8 mouse cellular contexts compared by ENCODE assay signal in genomic region chr1:87621146-87621857, GRCm38 (mm10). TPM values are rescaled to one million over a fixed set of nuclear protein-coding genes. Genes with fewer than 3 reads are reported as not detected.
DNase-seq lines count a peak whose midpoint lies in the region; ATAC-seq and TF ChIP-seq lines count a peak whose summit lies in the region.

No protein-coding gene starts in this region.

- H3K27ac ChIP-seq in MEL (ENCODE audit: control insufficient read depth, low read depth, low read length) (peak overlapping the region; percentile 97), macrophage (peak overlapping the region; percentile 100)
- H3K27ac ChIP-seq in heart, embryonic 14.5 days (replicated peaks in 1 of 2; ENCODE audit: control insufficient read depth in 1 of 2, insufficient read depth in 1 of 2, low read depth in 2 of 2, low read length in 2 of 2), result 0 out of 4 replicates have a peak overlapping the region, but pooled peaks of 1 of the 2 experiments have one; percentile 65

- no peak for TF ChIP-seq POLR2A in MEL (IDR thresholded peaks at IDR 0.05; ENCODE audit: control insufficient read depth in 1 of 2, insufficient read depth in 1 of 2, low read depth in 1 of 2, low read length in 2 of 2, poor library complexity in 1 of 2)

- 72% methylated on average over 9 of the region's 9 CpGs for WGBS in heart, embryonic 14.5 days
- 2% methylated on average over 9 of the region's 9 CpGs for WGBS in macrophage (ENCODE audit: missing documents)

- H3K9ac ChIP-seq in MEL (ENCODE audit: control insufficient read depth, low read depth, low read length, poor library complexity, severe bottlenecking), result peak overlapping the region; percentile 92
- peak overlapping the region; percentile 55 for H3K9ac ChIP-seq in heart, embryonic 14.5 days (ENCODE audit: low read length)

- H3K9me3 ChIP-seq in MEL (replicated peaks; ENCODE audit: insufficient read depth, low read length), result no peaks in the 10 kb centered on the region
- H3K9me3 ChIP-seq in heart, embryonic 14.5 days (ENCODE audit: control insufficient read depth, low read length), result no peaks in the 10 kb centered on the region

- H3K27me3 ChIP-seq in MEL (ENCODE audit: control insufficient read depth in 1 of 2, insufficient read depth in 2 of 2, low read length in 2 of 2), result no peaks in the 10 kb centered on the region
- no peaks in the 10 kb centered on the region for H3K27me3 ChIP-seq in heart, embryonic 14.5 days (ENCODE audit: control insufficient read depth, insufficient read depth, low read length)

- H3K4me3 ChIP-seq in MEL (ENCODE audit: control insufficient read depth in 1 of 2, insufficient read depth in 1 of 2, low read depth in 2 of 2, low read length in 2 of 2) (peak overlapping the region; percentile 81 to 85), macrophage (ENCODE audit: inconsistent target) (peak overlapping the region; percentile 80)
- H3K4me3 ChIP-seq in heart, embryonic 14.5 days (ENCODE audit: control insufficient read depth in 1 of 2, insufficient read depth in 1 of 2, low read depth in 1 of 2, low read length in 2 of 2), result peak overlapping the region; percentile 36 to 46; a peak in 3 of 4 replicates

- no peak for TF ChIP-seq CTCF in MEL (IDR thresholded peaks at IDR 0.05 in 2 of 3, conservative IDR thresholded peaks at IDR 0.05 in 1 of 3; ENCODE audit: control insufficient read depth in 1 of 3, insufficient read depth in 1 of 3, low read depth in 2 of 3, low read length in 3 of 3, poor library complexity in 1 of 3, severe bottlenecking in 1 of 3)

- TF ChIP-seq EP300 in MEL (IDR thresholded peaks at IDR 0.05; ENCODE audit: low read depth in 1 of 2, low read length in 2 of 2), result peak; percentile 11 to 44; a peak in 3 of 4 replicates

- H3K4me2 ChIP-seq in heart, embryonic 14.5 days (ENCODE audit: low read length), result peak overlapping the region; percentile 57

- H3K79me2 ChIP-seq in MEL (ENCODE audit: control insufficient read depth, insufficient read depth, low read length, poor library complexity) (peaks cover 50% of the 10 kb centered on the region), macrophage (ENCODE audit: inconsistent target) (peaks cover 60% of the 10 kb centered on the region)

- ATAC-seq in heart, embryonic 14.5 days (ENCODE audit: insufficient number of reproducible peaks, insufficient read depth, low FRiP score, low read depth), result no peak

- no peak for TF ChIP-seq RAD21 in MEL (IDR thresholded peaks at IDR 0.05; ENCODE audit: low read depth, low read length)

- H3K4me1 ChIP-seq in MEL (ENCODE audit: control insufficient read depth in 1 of 2, insufficient read depth in 2 of 2, low read length in 2 of 2), result peaks cover 29 to 51% of the 10 kb centered on the region in 2 experiments
- peaks cover 0 to 6% of the 10 kb centered on the region in 2 experiments; a peak in 1 of 4 replicates for H3K4me1 ChIP-seq in heart, embryonic 14.5 days (ENCODE audit: control insufficient read depth in 2 of 2, insufficient read depth in 2 of 2, low read length in 2 of 2)

- DNase-seq in kidney, postnatal 14 days, result peak; percentile 3
- DNase-seq in kidney, adult 11 months, result no peak
- DNase-seq in MEL (ENCODE audit: low read depth, low spot score), result peak; percentile 67
- DNase-seq in layer of hippocampus, postnatal 14 days (ENCODE audit: low spot score in 2 of 2), result no peak
- DNase-seq in frontal cortex, adult 2 months (ENCODE audit: extremely low spot score in 1 of 2, low spot score in 1 of 2), result no peak
- no peak for DNase-seq in urinary bladder, adult 2 months (ENCODE audit: low spot score)

- H3K36me3 ChIP-seq in MEL (ENCODE audit: control insufficient read depth in 1 of 2, insufficient read depth in 2 of 2, low read length in 2 of 2), result peaks cover 0 to 44% of the 10 kb centered on the region in 2 experiments; a peak in 3 of 4 replicates
- H3K36me3 ChIP-seq in heart, embryonic 14.5 days (ENCODE audit: control insufficient read depth, insufficient read depth, low read length), result no peaks in the 10 kb centered on the region
- H3K36me3 ChIP-seq in macrophage (ENCODE audit: inconsistent target), result no peaks in the 10 kb centered on the region

TF ChIP-seq in MEL, 35 proteins besides CTCF, POLR2A, EP300 and RAD21:
- peak; percentile 20; the same call in 1 of the 2 replicates for TF ChIP-seq MAZ (IDR thresholded peaks at IDR 0.05; ENCODE audit: low read depth, low read length)
- 0 out of 2 replicates have a peak, but pooled peaks have one; percentile 17 for TF ChIP-seq HCFC1 (IDR thresholded peaks at IDR 0.05; ENCODE audit: low read depth, low read length)
- TF ChIP-seq ELF1 (IDR thresholded peaks at IDR 0.05; ENCODE audit: low read depth, low read length), result no peak
- peak; percentile 20; the same call in 1 of the 2 replicates for TF ChIP-seq NELFE (IDR thresholded peaks at IDR 0.05; ENCODE audit: low read depth, low read length)
- no peak for TF ChIP-seq TBP (IDR thresholded peaks at IDR 0.05; ENCODE audit: low read depth, low read length)
- 0 out of 2 replicates have a peak, but pooled peaks have one; percentile 40 for TF ChIP-seq MAX (IDR thresholded peaks at IDR 0.05; ENCODE audit: low read length)
- no peak; the same call in 1 of the 2 replicates for TF ChIP-seq TAL1 (IDR thresholded peaks at IDR 0.05; ENCODE audit: low read length)
- peak; percentile 70; the same call in 1 of the 2 replicates for TF ChIP-seq CHD1 (IDR thresholded peaks at IDR 0.05; ENCODE audit: low read depth, low read length)
- no peak for TF ChIP-seq BHLHE40 (IDR thresholded peaks at IDR 0.05; ENCODE audit: borderline replicate concordance, low read depth, low read length)
- 0 out of 2 replicates have a peak, but pooled peaks have one; percentile 6 for TF ChIP-seq TCF12 (IDR thresholded peaks at IDR 0.05; ENCODE audit: low read depth, low read length)
- peak; percentile 57; the same call in 1 of the 2 replicates for TF ChIP-seq MXI1 (IDR thresholded peaks at IDR 0.05; ENCODE audit: low read depth, low read length)

RNA-seq across cellular contexts. Expression of gene Inpp5d, which starts 1.2 kb away (rescaled TPM):
- total RNA-seq in MEL (2012; rRNA removed), result 69.4 and 73.0 TPM in 2 replicates
- polyA plus RNA-seq in MEL (2012; ENCODE audit: insufficient read depth in 1 of 2, insufficient read length in 2 of 2, low read depth in 1 of 2, low replicate concordance in 2 of 2, missing spikeins in 1 of 2), result 10 to 100 TPM in 1 of 2 experiments, not detected in 1; 71.3 TPM
- polyA plus RNA-seq in heart, embryonic 14.5 days (2014; fragmentation: Nextera tagmentation; extraction: Ambion mirVana), result 7.9 and 8.9 TPM in 2 replicates
- 100 to 1,000 TPM in 23 of 26 experiments, 10 to 100 TPM in 3; 27.7 to 953 (median 662) TPM for total RNA-seq in macrophage (2018; cell fraction: chromatin; rRNA removed)
- total RNA-seq in macrophage (2018; cell fraction: cytosol; rRNA removed), result 100 to 1,000 TPM in 25 of 26 experiments, 10 to 100 TPM in 1; 98.1 to 214 (median 175) TPM
- total RNA-seq in macrophage (2018; cell fraction: nucleus; rRNA removed), result 100 to 1,000 TPM in 22 of 26 experiments, 10 to 100 TPM in 4; 36.2 to 581 (median 315) TPM
- 176 to 213 TPM (median 185 TPM) in 3 replicates for polyA plus RNA-seq in macrophage (2018)
- 10 to 100 TPM; 21.0 to 21.3 TPM for total RNA-seq in layer of hippocampus, postnatal 14 days (2021)
- 13.1 and 19.8 TPM in 2 replicates for polyA plus RNA-seq in frontal cortex, adult 2 months (2012; rRNA removed)
- 8.5 and 12.4 TPM in 2 replicates for polyA plus RNA-seq in urinary bladder, adult 2 months (2012; rRNA removed)

RNA-seq across cellular contexts. Expression of gene Ngef, which starts 47.6 kb away (rescaled TPM):
- not detected in 2 replicates for total RNA-seq in MEL (2012; rRNA removed)
- polyA plus RNA-seq in MEL (2012; ENCODE audit: insufficient read depth in 1 of 2, insufficient read length in 2 of 2, low read depth in 1 of 2, low replicate concordance in 2 of 2, missing spikeins in 1 of 2), result not detected
- 0.12 and 0.46 TPM in 2 replicates for polyA plus RNA-seq in heart, embryonic 14.5 days (2014; fragmentation: Nextera tagmentation; extraction: Ambion mirVana)
- under 1 TPM in 1 of 26 experiments, not detected in 25; 0.79 TPM for total RNA-seq in macrophage (2018; cell fraction: chromatin; rRNA removed)
- total RNA-seq in macrophage (2018; cell fraction: cytosol; rRNA removed), result not detected
- not detected for total RNA-seq in macrophage (2018; cell fraction: nucleus; rRNA removed)
- not detected in 3 replicates for polyA plus RNA-seq in macrophage (2018)
- total RNA-seq in layer of hippocampus, postnatal 14 days (2021), result 10 to 100 TPM; 60.3 to 71.2 TPM
- 177 and 210 TPM in 2 replicates for polyA plus RNA-seq in frontal cortex, adult 2 months (2012; rRNA removed)
- polyA plus RNA-seq in urinary bladder, adult 2 months (2012; rRNA removed), result 5.6 and 6.3 TPM in 2 replicates

Comparison
In these comparisons a context has a peak if more than half of its experiments do, and no peak if none do; other contexts are left out.
1. DNase-seq: peak in kidney, postnatal 14 days (single experiment) and MEL (single experiment); none in kidney, adult 11 months (single experiment), layer of hippocampus, postnatal 14 days (0 of 2), frontal cortex, adult 2 months (0 of 2) and urinary bladder, adult 2 months (single experiment).
2. RNA of gene Ngef, which starts 47.6 kb away (polyA plus RNA-seq): 177 to 210 TPM in frontal cortex, adult 2 months; 5.6 to 6.3 TPM in urinary bladder, adult 2 months, 0.12 to 0.46 TPM in heart, embryonic 14.5 days, not detected in MEL and not detected in macrophage; every median in the first group is over 10 times any median in the second.
3. Peak in every context shown above with its lines, with median percentiles within 50 percentile points of each other: H3K4me3 ChIP-seq.